Mouse (Mus musculus): ENCODE measurements around the gene Cdh24. TPM values are rescaled to one million over a fixed set of nuclear protein-coding genes. Genes with fewer than 3 reads are reported as not detected.

Gene Cdh24
- total and polyA plus RNA-seq, 3 experiments = 0.18 to 1.1 (median 0.31) TPM

DNA sequence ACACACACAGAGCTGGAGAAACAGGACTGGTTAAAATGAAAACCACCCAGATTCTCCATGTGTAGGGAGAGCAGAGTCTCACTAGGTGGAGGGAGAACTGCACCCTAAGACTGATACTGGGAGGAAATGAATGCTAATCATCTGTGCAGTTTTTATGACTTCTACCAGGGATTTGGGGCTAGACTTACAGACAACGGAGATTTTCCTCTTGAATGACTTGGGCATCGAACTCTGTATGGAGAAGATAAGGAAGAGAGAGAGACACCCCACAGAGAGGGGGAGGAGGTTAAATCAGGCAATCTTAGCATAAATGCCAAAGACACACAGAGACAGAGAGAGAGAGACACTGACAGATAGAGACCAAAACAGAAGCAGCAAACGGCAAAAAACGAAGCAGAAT is 6.7 kb upstream of the Cdh24 start:
- intact Hi-C loops (cut with DNase I) = no loop called here
- no peak overlapping the region for H3K27ac ChIP-seq
- H3K4me1 ChIP-seq (ENCODE audit: control insufficient read depth, insufficient read depth, low read length) = no peaks in the 10 kb centered on the region; the same call in 1 of the 2 replicates
- H3K79me2 ChIP-seq (replicated peaks; ENCODE audit: control insufficient read depth, insufficient read depth, low read length) = no peaks in the 10 kb centered on the region; the same call in 1 of the 2 replicates
- H3K27me3 ChIP-seq (ENCODE audit: control insufficient read depth, insufficient read depth, low read length) = no peaks in the 10 kb centered on the region
- H3K9ac ChIP-seq (ENCODE audit: low read depth, low read length) = no peak overlapping the region
- no peak overlapping the region for H3K4me3 ChIP-seq
- TF ChIP-seq EP300 (IDR thresholded peaks at IDR 0.05; ENCODE audit: insufficient read depth, low read depth, low read length) (no peak), POLR2A (IDR thresholded peaks at IDR 0.05; ENCODE audit: insufficient read depth, low read depth, low read length) (no peak)
- WGBS = 65% methylated on average over 4 of the region's 4 CpGs
- no peak for DNase-seq
- H3K36me3 ChIP-seq (ENCODE audit: control insufficient read depth, insufficient read depth, low read length) = no peaks in the 10 kb centered on the region; the same call in none of the 2 replicates

- WGBS = 89% methylated on average over 8 of the region's 8 CpGs
- Histone ChIP-seq H3K27me3 (ENCODE audit: control insufficient read depth, insufficient read depth, low read length) (no peaks in the 10 kb centered on the region), H3K4me3 (no peak overlapping the region), H3K4me1 (ENCODE audit: control insufficient read depth, insufficient read depth, low read length) (no peaks in the 10 kb centered on the region), H3K79me2 (replicated peaks; ENCODE audit: control insufficient read depth, insufficient read depth, low read length) (no peaks in the 10 kb centered on the region; the same call in 1 of the 2 replicates), H3K36me3 (ENCODE audit: control insufficient read depth, insufficient read depth, low read length) (no peaks in the 10 kb centered on the region; the same call in none of the 2 replicates), H3K27ac (no peak overlapping the region), H3K9ac (ENCODE audit: low read depth, low read length) (no peak overlapping the region)
- intact Hi-C loops (cut with DNase I) = no loop called here
- TF ChIP-seq EP300 (IDR thresholded peaks at IDR 0.05; ENCODE audit: insufficient read depth, low read depth, low read length) (no peak), CTCF (IDR thresholded peaks at IDR 0.05) (peak; percentile 71), POLR2A (IDR thresholded peaks at IDR 0.05; ENCODE audit: insufficient read depth, low read depth, low read length) (no peak)
- DNase-seq = no peak
These were observed 5.9 kb upstream of the Cdh24 start for GRCm38 (mm10) chr14:54646898-54647636.

DNA sequence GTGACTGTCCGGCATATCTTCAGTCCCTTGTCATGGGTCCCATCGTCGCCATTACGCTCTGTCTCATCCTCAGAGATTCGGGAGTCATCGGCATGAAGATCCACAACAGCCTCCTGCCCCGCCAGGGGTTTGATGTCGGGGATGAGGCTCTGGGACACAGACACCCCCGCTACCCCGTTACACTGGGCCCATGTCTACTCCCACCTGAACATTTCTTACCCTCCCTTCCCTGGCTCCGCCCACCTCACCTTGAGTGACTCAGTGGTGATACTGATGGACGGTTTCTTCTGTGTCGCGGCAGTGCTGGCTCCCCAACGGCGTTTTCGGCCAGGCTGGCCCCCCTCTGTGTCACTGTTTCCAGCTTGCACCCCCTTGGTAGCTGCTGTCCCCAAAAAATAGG is 5.3 kb upstream of the Cdh24 start:
- no peaks in the 10 kb centered on the region for H3K27me3 ChIP-seq (ENCODE audit: control insufficient read depth, insufficient read depth, low read length)
- no peaks in the 10 kb centered on the region; the same call in none of the 2 replicates for H3K36me3 ChIP-seq (ENCODE audit: control insufficient read depth, insufficient read depth, low read length)
- intact Hi-C loops (cut with DNase I) = no loop called here
- no peaks in the 10 kb centered on the region for H3K4me1 ChIP-seq (ENCODE audit: control insufficient read depth, insufficient read depth, low read length)
- H3K9ac ChIP-seq (ENCODE audit: low read depth, low read length) = no peak overlapping the region
- TF ChIP-seq CTCF (IDR thresholded peaks at IDR 0.05) (no peak), EP300 (IDR thresholded peaks at IDR 0.05; ENCODE audit: insufficient read depth, low read depth, low read length) (no peak), POLR2A (IDR thresholded peaks at IDR 0.05; ENCODE audit: insufficient read depth, low read depth, low read length) (no peak)
- DNase-seq = no peak
- WGBS = 91% methylated on average over 17 of the region's 17 CpGs
- no peak overlapping the region for H3K27ac ChIP-seq
- H3K4me3 ChIP-seq = no peak overlapping the region
- no peaks in the 10 kb centered on the region; the same call in 1 of the 2 replicates for H3K79me2 ChIP-seq (replicated peaks; ENCODE audit: control insufficient read depth, insufficient read depth, low read length)

DNA sequence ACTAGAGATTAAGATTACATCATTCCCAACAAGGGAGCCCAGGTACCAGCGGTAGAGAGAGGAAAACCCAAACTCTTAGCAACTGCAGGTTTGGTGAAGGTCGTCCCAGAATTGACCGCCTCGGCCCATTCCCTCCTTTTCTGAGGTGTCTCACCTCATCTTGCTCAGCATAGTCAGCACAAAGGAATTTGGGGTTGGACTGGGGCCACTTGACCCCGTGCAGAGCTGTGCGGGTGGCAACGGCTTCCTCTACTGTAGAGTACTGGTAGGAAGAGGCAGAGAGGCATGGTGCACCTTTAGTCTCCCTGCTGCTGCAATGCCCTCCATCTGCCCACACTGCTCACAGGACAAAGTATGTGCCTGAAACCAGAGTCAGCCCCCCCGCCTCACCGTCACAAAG is 3.1 kb upstream of the Cdh24 start:
- Histone ChIP-seq H3K27me3 (ENCODE audit: control insufficient read depth, insufficient read depth, low read length) (no peaks in the 10 kb centered on the region), H3K4me1 (ENCODE audit: control insufficient read depth, insufficient read depth, low read length) (no peaks in the 10 kb centered on the region), H3K9ac (ENCODE audit: low read depth, low read length) (no peak overlapping the region), H3K27ac (no peak overlapping the region), H3K79me2 (replicated peaks; ENCODE audit: control insufficient read depth, insufficient read depth, low read length) (no peaks in the 10 kb centered on the region), H3K36me3 (ENCODE audit: control insufficient read depth, insufficient read depth, low read length) (no peaks in the 10 kb centered on the region; the same call in 1 of the 2 replicates), H3K4me3 (no peak overlapping the region)
- DNase-seq = no peak
- TF ChIP-seq CTCF (IDR thresholded peaks at IDR 0.05) = no peak
- intact Hi-C loops (cut with DNase I) = loop anchor here (5.0 kb wide), 1 partner anchor 117 kb away; no protein-coding TSS in a partner anchor
- 73% methylated on average over 9 of the region's 9 CpGs for WGBS

GRCm38 (mm10) chr14:54643011-54643410 is 1.8 kb upstream of the Cdh24 start:
- no peaks in the 10 kb centered on the region; the same call in 1 of the 2 replicates for H3K36me3 ChIP-seq (ENCODE audit: control insufficient read depth, insufficient read depth, low read length)
- no peaks in the 10 kb centered on the region for H3K27me3 ChIP-seq (ENCODE audit: control insufficient read depth, insufficient read depth, low read length)
- H3K4me3 ChIP-seq = no peak overlapping the region
- no peaks in the 10 kb centered on the region for H3K79me2 ChIP-seq (replicated peaks; ENCODE audit: control insufficient read depth, insufficient read depth, low read length)
- no peak overlapping the region for H3K9ac ChIP-seq (ENCODE audit: low read depth, low read length)
- H3K4me1 ChIP-seq (ENCODE audit: control insufficient read depth, insufficient read depth, low read length) = no peaks in the 10 kb centered on the region
- 81% methylated on average over 2 of the region's 2 CpGs for WGBS
- no peak overlapping the region for H3K27ac ChIP-seq
- no peak for TF ChIP-seq CTCF (IDR thresholded peaks at IDR 0.05)
- TF ChIP-seq POLR2A (IDR thresholded peaks at IDR 0.05; ENCODE audit: insufficient read depth, low read depth, low read length) = no peak
- no peak for TF ChIP-seq EP300 (IDR thresholded peaks at IDR 0.05; ENCODE audit: insufficient read depth, low read depth, low read length)
- intact Hi-C loops (cut with DNase I) = loop anchor here (2.0 to 5.0 kb wide), 2 partner anchors 74 to 116 kb away; no protein-coding TSS in a partner anchor
- no peak for DNase-seq

DNA sequence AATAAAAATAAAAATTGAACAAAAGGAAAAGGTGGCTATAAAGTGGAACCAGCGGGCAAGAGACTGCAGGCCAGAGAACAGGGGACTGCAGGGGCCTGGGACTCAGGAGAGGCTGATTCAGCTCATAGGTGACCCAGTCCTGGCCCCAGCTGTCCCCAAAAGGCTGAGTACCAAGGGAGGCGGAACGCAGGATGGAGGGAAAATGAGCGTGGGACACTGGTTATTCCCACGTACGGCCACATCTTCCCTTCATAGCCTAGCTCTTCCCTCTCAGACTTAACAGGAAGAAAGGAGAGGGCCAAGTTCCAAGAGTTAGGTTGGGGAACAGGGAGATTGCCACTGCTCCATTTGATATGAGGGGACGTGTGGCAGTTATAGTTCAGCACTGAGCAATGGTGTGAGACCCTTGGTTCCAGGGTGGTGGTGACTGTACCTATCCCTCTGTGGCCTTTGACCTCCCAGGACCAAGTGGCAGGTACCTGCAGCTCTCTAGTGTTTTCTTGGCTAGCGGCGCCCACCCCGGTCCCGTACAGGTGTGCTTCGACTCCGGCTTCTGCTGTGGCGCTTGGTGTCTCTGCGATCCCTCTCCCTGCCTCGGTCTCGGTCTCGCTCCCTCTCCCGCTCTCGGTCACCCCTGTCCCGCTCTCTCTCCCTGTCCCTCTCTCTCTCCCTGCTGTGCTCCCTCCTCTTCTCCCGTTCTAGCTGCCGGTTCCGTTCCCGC is 1.2 kb upstream of the Cdh24 start:
- Histone ChIP-seq H3K79me2 (replicated peaks; ENCODE audit: control insufficient read depth, insufficient read depth, low read length) (no peaks in the 10 kb centered on the region), H3K4me3 (no peak overlapping the region), H3K9ac (ENCODE audit: low read depth, low read length) (no peak overlapping the region), H3K27me3 (ENCODE audit: control insufficient read depth, insufficient read depth, low read length) (no peaks in the 10 kb centered on the region), H3K27ac (no peak overlapping the region), H3K36me3 (ENCODE audit: control insufficient read depth, insufficient read depth, low read length) (no peaks in the 10 kb centered on the region), H3K4me1 (ENCODE audit: control insufficient read depth, insufficient read depth, low read length) (no peaks in the 10 kb centered on the region)
- WGBS = 88% methylated on average over 25 of the region's 25 CpGs
- no peak for TF ChIP-seq POLR2A (IDR thresholded peaks at IDR 0.05; ENCODE audit: insufficient read depth, low read depth, low read length)
- no peak for TF ChIP-seq EP300 (IDR thresholded peaks at IDR 0.05; ENCODE audit: insufficient read depth, low read depth, low read length)
- TF ChIP-seq CTCF (IDR thresholded peaks at IDR 0.05) = no peak
- DNase-seq = no peak
- intact Hi-C loops (cut with DNase I) = loop anchor here (1.0 to 5.0 kb wide), 3 partner anchors 59 to 115 kb away; no protein-coding TSS in a partner anchor
